Mouse (Mus musculus): ENCODE measurements around the gene 6030468B19Rik. TPM values are rescaled to one million over a fixed set of nuclear protein-coding genes. Genes with fewer than 3 reads are reported as not detected.
A peak's percentile ranks its signal among the peaks of the same experiment; 100 is the strongest.
"Not testable (repeated sequence)": the region's sequence is repeated elsewhere in the genome, so short reads cannot be mapped to it uniquely, and the experiment has no call there.

The 6030468B19Rik gene
- total RNA-seq, 2 experiments from 2014 or later, result not detected

DNA sequence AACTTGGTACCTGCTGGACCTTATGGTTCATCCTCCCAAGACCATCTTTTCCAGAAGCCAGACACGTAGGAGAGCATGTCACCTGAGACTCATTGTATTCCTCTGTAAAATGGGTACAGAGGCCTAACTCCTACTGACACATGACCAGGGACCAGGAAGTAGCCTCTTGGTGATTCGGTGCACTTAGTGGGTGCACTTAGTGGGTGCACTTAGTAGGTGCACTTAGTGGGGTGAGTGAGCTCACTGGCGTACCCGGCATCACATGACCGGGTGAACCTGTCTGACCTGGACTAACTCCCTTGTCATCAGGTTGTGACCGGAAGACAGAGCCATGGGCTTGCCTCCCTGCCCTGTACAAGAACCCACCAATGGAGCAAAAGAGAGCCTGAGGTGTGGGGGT lies 9.3 kb downstream of the 6030468B19Rik start:
- no peak for DNase-seq

DNA sequence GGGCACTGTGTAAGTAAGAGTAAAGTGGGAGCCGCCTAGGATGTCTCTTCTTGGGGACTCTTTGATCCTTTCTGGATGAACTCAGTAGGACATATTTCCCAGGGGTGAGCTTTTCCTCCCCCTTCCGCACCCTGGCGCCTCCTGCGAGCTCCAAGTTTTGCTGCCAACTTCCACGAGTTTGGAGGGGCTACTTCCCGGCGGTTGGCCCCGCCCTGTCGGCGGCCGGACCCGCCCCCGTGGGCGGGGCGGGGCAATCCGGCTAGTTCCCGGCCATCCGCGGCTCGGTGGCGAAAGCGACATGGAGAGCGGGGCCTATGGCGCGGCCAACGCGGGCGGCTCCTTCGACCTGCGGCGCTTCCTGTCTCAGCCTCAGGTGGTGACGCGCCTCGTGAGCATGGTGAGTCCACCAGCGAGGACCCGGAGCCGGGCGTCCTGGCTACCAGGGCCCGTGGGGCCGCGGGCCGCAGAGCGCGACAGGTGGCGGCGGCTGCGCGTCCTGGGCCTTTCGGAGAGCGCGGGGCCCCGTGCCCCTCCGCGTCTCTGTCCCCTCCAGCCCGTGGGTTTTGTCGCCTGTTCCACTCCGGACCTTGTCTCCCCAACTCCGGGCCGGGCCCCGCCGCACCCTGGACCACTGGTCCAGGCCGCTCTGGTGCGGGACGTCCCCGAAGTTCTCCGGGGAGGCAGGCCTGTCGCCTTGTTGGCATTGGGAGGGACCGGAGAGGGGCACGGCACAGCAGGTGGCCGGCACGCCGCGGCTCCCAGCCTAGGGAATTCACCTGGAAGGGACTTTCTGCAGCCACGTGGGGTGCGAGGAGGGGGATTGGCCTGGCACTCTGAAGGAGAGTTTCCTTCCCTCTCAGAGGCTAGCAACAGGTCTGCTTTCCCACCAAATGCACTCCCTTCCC lies 12.2 kb downstream of the 6030468B19Rik start, which contains the start of the genes Gm20708 and Syngr2:
Gene Gm20708, plus strand, starts transcription at position 262 of the 905 bp plus-strand sequence.
Gene Syngr2, plus strand, starts transcription at position 262 of the 905 bp plus-strand sequence.
- DNase-seq, result peak; percentile 85 to 89

- peak; percentile 95 to 97 for DNase-seq
Measured at GRCm38 (mm10) chr11:117810401-117811046, 13.1 kb downstream of the 6030468B19Rik start.

- no peak for DNase-seq
Measured at GRCm38 (mm10) chr11:117813867-117814266, 16.4 kb downstream of the 6030468B19Rik start.

- no peak for DNase-seq
Measured at GRCm38 (mm10) chr11:117814704-117815366, 17.4 kb downstream of the 6030468B19Rik start.

DNA sequence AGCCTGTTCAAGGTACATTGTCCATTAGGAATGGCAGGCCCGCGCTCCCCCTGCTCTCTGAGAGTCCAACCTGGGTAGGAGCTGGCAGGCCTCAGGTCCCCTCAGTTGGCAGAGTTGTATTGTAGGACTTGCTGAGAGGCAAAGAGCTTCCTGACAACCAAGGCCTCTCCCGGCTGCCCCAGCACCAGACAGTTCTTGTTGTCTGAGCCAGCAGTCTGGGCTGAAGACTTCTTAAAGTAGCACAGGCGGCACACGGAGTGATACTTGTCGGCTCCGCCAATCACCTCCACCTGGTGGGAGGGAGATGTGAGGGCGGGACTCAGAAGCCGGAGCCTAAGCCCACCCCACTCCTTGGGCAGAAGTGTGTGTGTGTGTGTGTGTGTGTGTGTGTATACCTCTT lies 18.4 kb downstream of the 6030468B19Rik start:
- not testable (repeated sequence) for DNase-seq

- no peak for DNase-seq
Measured at GRCm38 (mm10) chr11:117816389-117816996, 19.0 kb downstream of the 6030468B19Rik start.

DNA sequence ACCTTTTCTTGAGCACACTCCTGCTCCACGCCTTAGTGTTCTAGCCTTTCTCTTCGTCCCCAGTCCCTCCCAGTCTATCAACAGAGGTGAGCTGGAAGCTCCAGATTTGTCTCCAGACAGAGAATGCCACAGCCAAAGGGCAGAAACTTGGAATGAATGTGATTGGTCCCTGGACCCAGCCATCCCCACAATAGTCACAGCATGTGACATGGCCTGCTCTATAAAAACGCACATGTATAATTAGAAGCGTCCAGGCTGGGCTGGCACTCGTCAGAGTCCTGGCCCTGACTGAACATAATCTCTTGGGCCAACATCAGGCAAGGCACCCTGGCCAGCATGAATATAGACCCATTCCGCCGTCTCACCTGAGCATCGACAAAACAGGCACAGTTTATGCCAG lies 21.6 kb downstream of the 6030468B19Rik start:
- no peak for DNase-seq

DNA sequence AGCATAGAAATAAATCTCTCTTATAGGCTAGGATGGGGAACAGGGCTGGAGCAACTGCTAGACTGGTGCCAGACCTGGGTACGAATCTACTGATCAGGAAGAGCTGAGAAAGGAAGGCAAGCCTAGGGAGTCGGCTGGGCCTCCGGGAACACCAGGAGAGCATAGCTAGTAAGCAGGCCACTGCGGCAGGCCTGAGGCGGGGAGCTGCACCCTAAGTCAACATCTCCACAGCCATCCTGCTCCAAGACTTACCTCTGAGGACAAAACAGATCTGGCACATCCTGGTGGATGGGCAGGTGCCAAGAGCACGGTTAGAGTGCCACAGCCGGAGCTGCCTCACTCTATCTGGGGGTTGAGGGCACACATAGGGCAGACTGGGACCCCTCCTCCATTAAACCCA lies 22.7 kb downstream of the 6030468B19Rik start:
- DNase-seq, result no peak

- peak in 1 of 2 experiments; percentile 61 for DNase-seq
Measured at GRCm38 (mm10) chr11:117821868-117822267, 24.4 kb downstream of the 6030468B19Rik start.

- peak; percentile 17 to 40 for DNase-seq
Measured at GRCm38 (mm10) chr11:117822728-117823241, 25.3 kb downstream of the 6030468B19Rik start.

- DNase-seq, result no peak
Measured at GRCm38 (mm10) chr11:117823411-117823810, 26.0 kb downstream of the 6030468B19Rik start.

- peak; percentile 82 to 85 for DNase-seq
Measured at GRCm38 (mm10) chr11:117824060-117824969, 26.9 kb downstream of the 6030468B19Rik start.

DNA sequence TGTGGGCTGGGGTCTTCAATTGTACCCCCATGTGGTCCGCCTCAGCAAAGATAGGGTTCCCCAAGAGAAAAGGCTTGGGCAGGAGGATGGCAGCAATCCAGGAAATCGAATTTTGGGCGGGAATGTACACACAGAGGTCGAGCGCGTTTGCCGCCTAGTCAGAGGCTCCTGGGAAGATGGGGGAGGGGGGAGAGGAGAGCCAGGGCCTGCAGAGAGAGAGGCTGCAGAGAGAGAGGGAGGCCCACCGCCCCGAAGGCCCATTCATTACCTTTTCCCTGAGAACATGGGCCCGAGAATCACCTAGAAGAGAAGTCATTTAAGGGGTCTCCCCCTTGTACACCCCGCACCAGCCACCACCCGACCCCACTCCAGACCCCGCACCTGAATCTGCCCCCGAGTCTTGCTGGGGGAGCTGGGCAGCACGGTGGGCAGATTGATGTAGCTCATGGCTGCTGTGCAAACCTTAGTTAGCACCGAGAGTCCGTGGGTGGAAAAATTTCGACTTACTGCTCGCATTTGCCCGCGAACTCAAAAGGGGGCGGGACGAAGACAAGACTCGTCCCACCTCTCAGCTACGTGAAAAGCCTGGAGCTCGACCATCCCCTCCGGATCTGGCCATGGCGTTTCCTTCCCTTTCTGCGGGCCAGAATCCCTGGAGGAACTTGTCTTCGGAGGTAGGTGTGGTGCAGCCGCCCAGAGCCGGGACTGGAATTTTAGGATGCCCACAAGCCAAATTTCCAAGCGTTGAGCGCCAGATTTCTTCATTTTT lies 28.1 kb downstream of the 6030468B19Rik start, which contains the start of the genes Afmid and Tk1:
Gene Afmid, plus strand, starts transcription at position 592 of the 769 bp plus-strand sequence.
Gene Tk1, minus strand, starts transcription at position 760 of the 769 bp plus-strand sequence.
- peak; percentile 78 to 83 for DNase-seq

DNA sequence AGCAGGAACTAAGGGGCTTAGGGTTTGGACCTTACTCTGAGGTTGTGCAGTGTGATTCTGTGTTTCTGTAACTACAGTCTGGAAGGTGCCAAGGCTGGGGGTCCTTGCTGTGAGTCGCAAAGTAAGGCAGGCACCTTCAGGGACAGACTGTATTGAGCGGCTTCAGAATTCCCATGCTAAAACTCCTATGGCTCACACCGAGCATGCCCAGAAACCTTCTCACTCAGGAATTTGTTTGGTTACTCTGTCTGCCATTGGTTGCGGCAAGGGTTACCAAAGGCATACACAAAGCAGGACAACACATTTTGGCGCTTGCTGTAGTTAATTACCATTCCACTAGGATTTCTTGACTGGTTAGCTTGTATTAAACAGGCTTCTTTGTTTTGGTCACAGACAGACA lies 28.7 kb downstream of the 6030468B19Rik start:
- DNase-seq, result no peak

DNA sequence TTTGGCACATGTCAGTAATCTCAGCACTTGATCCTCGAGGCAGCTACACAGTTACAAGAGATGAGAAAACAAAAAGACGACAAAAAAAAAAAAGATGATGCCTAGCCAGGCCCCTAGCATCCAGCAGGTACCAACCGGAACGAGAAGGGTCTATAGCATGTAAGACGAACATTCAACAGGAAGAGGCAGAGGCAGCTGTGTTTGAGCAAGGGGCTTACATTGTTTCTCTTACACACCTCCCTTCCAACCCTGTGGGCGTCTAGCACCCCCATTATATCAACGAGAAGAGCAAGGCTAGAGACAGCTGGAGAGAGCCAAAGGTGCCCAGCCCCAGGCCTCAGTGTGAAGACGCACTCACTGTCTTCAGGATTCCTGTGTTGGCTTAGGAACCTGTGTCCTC lies 29.5 kb downstream of the 6030468B19Rik start:
- DNase-seq, result no peak

DNA sequence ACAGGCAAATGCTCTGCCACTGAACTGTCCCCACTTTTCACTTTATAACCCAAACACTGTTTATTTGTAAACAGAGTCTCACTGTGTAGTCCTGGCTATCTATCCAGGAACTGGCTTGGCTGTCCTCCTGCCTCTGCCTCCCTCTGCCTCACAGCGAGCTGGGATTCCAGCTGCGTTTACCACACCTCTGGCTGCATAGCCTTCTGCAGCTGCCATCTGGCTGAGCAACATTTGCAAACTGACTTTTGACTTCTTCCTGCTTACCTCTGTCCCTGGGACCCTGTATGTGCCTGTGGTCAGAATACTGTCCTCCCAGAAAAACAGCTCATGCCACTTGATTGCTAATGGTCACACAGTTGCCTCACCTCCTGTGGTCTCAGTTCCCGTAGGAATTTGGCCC lies 29.9 kb downstream of the 6030468B19Rik start:
- DNase-seq, result no peak

GRCm38 (mm10) chr11:117828149-117828887 lies 30.9 kb downstream of the 6030468B19Rik start:
- peak in 1 of 2 experiments; percentile 29 for DNase-seq
